Mouse (Mus musculus) embryonic stem cell, embryonic (primary cell): ENCODE measurements around the gene Hspb9.

Experiments
- CTCF ChIA-PET, 4 experiments: fragments of 300-600 bp in 2 of 4; fragments of 350-600 bp in 2 of 4; sonication (Branson Sonifier 250); formaldehyde crosslinking; loops; one replicate each; lab custom pipeline; 2022; ENCODE audit warnings: inconsistent platforms in 2 of 4; lab: Charles Lee
- POLR2A ChIA-PET, 4 experiments: fragments of 300-600 bp in 2 of 4; fragments of 350-600 bp in 2 of 4; sonication (Branson Sonifier 250); formaldehyde crosslinking; loops; one replicate each; lab custom pipeline; 2022; ENCODE audit warnings: antibody characterized with exemption in 4 of 4, inconsistent platforms in 1 of 4; lab: Charles Lee

The Hspb9 gene

GRCm38 (mm10) chr11:100713735-100714533 is at the start of gene Hspb9:
Gene Hspb9 (plus strand): TSS chr11:100713850.
- ChIA-PET CTCF (interaction anchor here (0.6 to 3.0 kb wide), 48 partner anchors 8 to 471 kb away, joined by 3 to 25 read pairs (median 4); partner anchors contain the start of genes Rab5c (in 3 of the 4), Kcnh4 (in 2 of the 4), Acly (in 1 of the 4) and Ghdc (in 1 of the 4)), POLR2A (interaction anchor here in 3 of 4 experiments (0.6 to 5.8 kb wide), 55 partner anchors 7 to 394 kb away, joined by 3 to 54 read pairs (median 4); partner anchors contain the start of genes Rab5c (in 3 of the 3), Stat3 (in 3 of the 3), Acly (in 2 of the 3) and Dnajc7 (in 2 of the 3))

- ChIA-PET CTCF (interaction anchor here in 2 of 4 experiments (1.0 to 2.0 kb wide), 2 partner anchors 11 to 25 kb away, joined by 3 to 7 read pairs; no protein-coding TSS in a partner anchor), POLR2A (interaction anchor here in 2 of 4 experiments (0.6 to 3.7 kb wide), 6 partner anchors 10 to 21 kb away, joined by 3 to 31 read pairs (median 3); partner anchors contain the start of gene Zfp385c (in 1 of the 2))
Measured at GRCm38 (mm10) chr11:100671049-100671448, 42.6 kb upstream of the Hspb9 start.

GRCm38 (mm10) chr11:100671956-100672355 is 41.7 kb upstream of the Hspb9 start:
- ChIA-PET POLR2A (interaction anchor here in 2 of 4 experiments (1.1 to 3.7 kb wide), 8 partner anchors 10 to 52 kb away, joined by 3 to 31 read pairs (median 4); partner anchors contain the start of gene Dnajc7 (in 1 of the 2)), CTCF (interaction anchor here in 1 of 4 experiments (0.8 to 2.0 kb wide), 2 partner anchors 12 kb away, joined by 3 to 7 read pairs; no protein-coding TSS in a partner anchor)

- ChIA-PET CTCF (interaction anchor here in 2 of 4 experiments (0.5 to 1.5 kb wide), 12 partner anchors 16 to 192 kb away, joined by 3 to 6 read pairs (median 4); partner anchors contain the start of gene Dhx58 (in 1 of the 2)), POLR2A (interaction anchor here (0.6 to 3.7 kb wide), 18 partner anchors 8 to 353 kb away, joined by 3 to 31 read pairs (median 4); partner anchors contain the start of genes Cnp (in 1 of the 4), Dnajc7 (in 1 of the 4), Hspb9 (in 1 of the 4) and Jup (in 1 of the 4))
Measured at GRCm38 (mm10) chr11:100673169-100673568, 40.5 kb upstream of the Hspb9 start.

GRCm38 (mm10) chr11:100677810-100678209 is 35.8 kb upstream of the Hspb9 start:
- CTCF ChIA-PET = interaction anchor here in 2 of 4 experiments (0.6 to 1.0 kb wide), 4 partner anchors 17 to 1740 kb away, joined by 3 to 5 read pairs (median 3); no protein-coding TSS in a partner anchor
- POLR2A ChIA-PET = interaction anchor here in 2 of 4 experiments (0.5 to 1.7 kb wide), 5 partner anchors 12 to 151 kb away, joined by 3 to 6 read pairs (median 4); partner anchors contain the start of gene Acly (in 1 of the 2)

GRCm38 (mm10) chr11:100681826-100682225 is 31.8 kb upstream of the Hspb9 start:
- ChIA-PET CTCF (interaction anchor here (0.5 to 2.4 kb wide), 15 partner anchors 10 to 122 kb away, joined by 3 to 10 read pairs (median 4); partner anchors contain the start of gene Zfp385c (in 2 of the 4)), POLR2A (interaction anchor here (0.6 to 3.5 kb wide), 47 partner anchors 9 to 384 kb away, joined by 3 to 21 read pairs (median 5); partner anchors contain the start of genes Acly (in 2 of the 4), Dnajc7 (in 2 of the 4), Nkiras2 (in 2 of the 4) and Zfp385c (in 2 of the 4))

GRCm38 (mm10) chr11:100682526-100682925 is 31.1 kb upstream of the Hspb9 start:
- ChIA-PET POLR2A (interaction anchor here (0.6 to 3.5 kb wide), 43 partner anchors 8 to 385 kb away, joined by 3 to 21 read pairs (median 5); partner anchors contain the start of genes Acly (in 2 of the 4), Dnajc7 (in 2 of the 4), Nkiras2 (in 2 of the 4) and Zfp385c (in 2 of the 4)), CTCF (interaction anchor here (0.5 to 2.2 kb wide), 17 partner anchors 10 to 123 kb away, joined by 3 to 10 read pairs (median 4); partner anchors contain the start of gene Zfp385c (in 2 of the 4))

GRCm38 (mm10) chr11:100684084-100684483 is 29.6 kb upstream of the Hspb9 start:
- CTCF ChIA-PET = interaction anchor here in 2 of 4 experiments (0.6 to 1.5 kb wide), 2 partner anchors 11 to 38 kb away, joined by 3 to 6 read pairs; no protein-coding TSS in a partner anchor
- POLR2A ChIA-PET = interaction anchor here in 3 of 4 experiments (0.6 to 3.2 kb wide), 5 partner anchors 8 to 258 kb away, joined by 3 to 15 read pairs (median 3); partner anchors contain the start of gene Zfp385c (in 1 of the 3)

GRCm38 (mm10) chr11:100685371-100685770 is 28.3 kb upstream of the Hspb9 start:
- ChIA-PET CTCF (interaction anchor here in 3 of 4 experiments (0.7 to 1.5 kb wide), 3 partner anchors 10 to 1973 kb away, joined by 3 to 6 read pairs (median 4); no protein-coding TSS in a partner anchor), POLR2A (interaction anchor here in 2 of 4 experiments (0.6 to 1.0 kb wide), 4 partner anchors 10 to 717 kb away, joined by 3 to 4 read pairs (median 4); no protein-coding TSS in a partner anchor)

GRCm38 (mm10) chr11:100687265-100687664 is 26.4 kb upstream of the Hspb9 start:
- ChIA-PET CTCF (interaction anchor here in 2 of 4 experiments (0.6 to 0.7 kb wide), 2 partner anchors 117 to 192 kb away, joined by 3 to 4 read pairs; no protein-coding TSS in a partner anchor), POLR2A (no interaction called here)

- ChIA-PET POLR2A (interaction anchor here in 2 of 4 experiments (0.7 to 0.8 kb wide), 2 partner anchors 9 to 92 kb away, joined by 3 to 4 read pairs; no protein-coding TSS in a partner anchor), CTCF (no interaction called here)
Measured at GRCm38 (mm10) chr11:100688443-100688842, 25.2 kb upstream of the Hspb9 start.

- ChIA-PET CTCF (interaction anchor here (0.6 to 1.3 kb wide), 6 partner anchors 44 to 163 kb away, joined by 3 to 5 read pairs (median 4); partner anchors contain the start of gene Dnajc7 (in 1 of the 4)), POLR2A (interaction anchor here in 3 of 4 experiments (0.6 to 2.1 kb wide), 12 partner anchors 8 to 390 kb away, joined by 3 to 7 read pairs (median 3); partner anchors contain the start of genes Acly (in 1 of the 3) and Eif1 (in 1 of the 3))
Measured at GRCm38 (mm10) chr11:100690389-100690788, 23.3 kb upstream of the Hspb9 start.

GRCm38 (mm10) chr11:100692164-100692616 is 21.5 kb upstream of the Hspb9 start, which contains the start of gene Zfp385c:
Gene Zfp385c (minus strand): TSS chr11:100692455.
- CTCF ChIA-PET = interaction anchor here (0.7 to 3.8 kb wide), 16 partner anchors 9 to 327 kb away, joined by 3 to 34 read pairs (median 3); partner anchors contain the start of gene Acly (in 1 of the 4)
- POLR2A ChIA-PET = interaction anchor here (0.6 to 2.2 kb wide), 27 partner anchors 9 to 373 kb away, joined by 3 to 21 read pairs (median 3); partner anchors contain the start of genes Acly (in 1 of the 4), Cavin1 (in 1 of the 4), Dhx58 (in 1 of the 4) and Eif1 (in 1 of the 4)

- ChIA-PET CTCF (interaction anchor here (0.6 to 3.8 kb wide), 8 partner anchors 11 to 296 kb away, joined by 3 to 34 read pairs (median 3); partner anchors contain the start of gene Jup (in 1 of the 4)), POLR2A (interaction anchor here (0.6 to 2.2 kb wide), 15 partner anchors 8 to 165 kb away, joined by 3 to 21 read pairs (median 3); partner anchors contain the start of genes Acly (in 1 of the 4), Dhx58 (in 1 of the 4), Dnajc7 (in 1 of the 4) and Nkiras2 (in 1 of the 4))
Measured at GRCm38 (mm10) chr11:100693154-100693553, 20.5 kb upstream of the Hspb9 start.

- ChIA-PET POLR2A (interaction anchor here in 2 of 4 experiments (0.6 to 2.2 kb wide), 7 partner anchors 10 to 264 kb away, joined by 3 to 7 read pairs (median 3); partner anchors contain the start of genes Dnajc7 (in 1 of the 2) and Nkiras2 (in 1 of the 2)), CTCF (interaction anchor here (0.5 to 3.8 kb wide), 61 partner anchors 9 to 363 kb away, joined by 3 to 34 read pairs (median 4); partner anchors contain the start of genes Nkiras2 (in 3 of the 4), Dhx58 (in 2 of the 4), Dnajc7 (in 2 of the 4) and Acly (in 1 of the 4))
Measured at GRCm38 (mm10) chr11:100694926-100695325, 18.7 kb upstream of the Hspb9 start.

GRCm38 (mm10) chr11:100697921-100698320 is 15.7 kb upstream of the Hspb9 start:
- ChIA-PET POLR2A (no interaction called here), CTCF (interaction anchor here in 2 of 4 experiments (0.8 to 5.3 kb wide), 2 partner anchors 52 to 71 kb away, joined by 3 to 14 read pairs; no protein-coding TSS in a partner anchor)
